Mouse (Mus musculus) kidney, postnatal 0 days (tissue): ENCODE data around the gene Pcyt1a. TPM values are rescaled to one million over a fixed set of nuclear protein-coding genes. Genes with fewer than 3 reads are reported as not detected.

Experiments used
- ATAC-seq: fragments of 200-750 bp; cut with Nextera tagmentation; replicated peaks from 2 replicates; pipeline ENCODE4 v1.8.0; 2017; ENCODE audit warnings: low read depth, moderate number of reproducible peaks, moderate TSS enrichment, moderate library complexity; ENCODE audit not compliant: low FRiP score
- DNase-seq: peaks from one replicate; pipeline ENCODE4 v3.0.0-alpha.2; 2016; ENCODE audit warnings: low spot score
- H3K27ac ChIP-seq: fragments of 300-500 bp; sonication (generic); 2 replicates; pipeline ENCODE4 v1.5.1; 2014; ENCODE audit warnings: mild to moderate bottlenecking
- H3K27me3 ChIP-seq: fragments of 300-500 bp; sonication (generic); 2 replicates; pipeline ENCODE4 v1.6.1; 2014; ENCODE audit warnings: low read length, mixed read lengths; ENCODE audit not compliant: insufficient read depth
- H3K36me3 ChIP-seq: fragments of 300-500 bp; sonication (generic); 2 replicates; pipeline ENCODE4 v1.6.1; 2014; ENCODE audit warnings: low read length, mixed read lengths; ENCODE audit not compliant: insufficient read depth
- H3K4me1 ChIP-seq: fragments of 300-500 bp; sonication (generic); replicated peaks from 2 replicates; pipeline ENCODE4 v1.6.1; 2014; ENCODE audit warnings: antibody characterized with exemption, low read length, mixed read lengths; ENCODE audit not compliant: insufficient read depth
- H3K4me2 ChIP-seq: fragments of 300-500 bp; sonication (generic); 2 replicates; pipeline ENCODE4 v1.6.1; 2014; ENCODE audit warnings: mild to moderate bottlenecking, low read length, moderate library complexity, mixed read lengths
- H3K4me3 ChIP-seq: fragments of 300-500 bp; sonication (generic); replicated peaks from 2 replicates; pipeline ENCODE4 v1.5.1; 2014; ENCODE audit warnings: low read depth, low read length
- H3K9ac ChIP-seq: fragments of 300-500 bp; sonication (generic); 2 replicates; pipeline ENCODE4 v1.6.1; 2014; ENCODE audit warnings: low read depth, low read length
- H3K9me3 ChIP-seq: fragments of 300-500 bp; sonication (generic); replicated peaks from 2 replicates; pipeline ENCODE4 v1.6.1; 2016; ENCODE audit warnings: low read length, inconsistent platforms, mixed read lengths
- CTCF ChIP-seq: IDR thresholded peaks from 2 replicates; pipeline ENCODE4 v1.5.1; 2016; ENCODE audit warnings: antibody characterized with exemption, low read depth, mild to moderate bottlenecking, moderate library complexity
- WGBS: fragments of 180-500 bp; shearing (Covaris S2); extraction: QIAGEN DNeasy Blood & Tissue Kit; methylation state at CpG from one replicate; pipeline ENCODE4 v1.1.7; 2014; 5-methylcytosine and 5-hydroxymethylcytosine counted together
- polyA plus RNA-seq: library from polyadenylated mRNA; unstranded; fragments of >200 nt; fragmentation: Nextera tagmentation; extraction: Ambion mirVana; gene quantifications from 2 replicates; pipeline ENCODE4 v1.2.1, GENCODE M21; 2015

Pcyt1a gene
- polyA plus RNA-seq, 1 experiment from 2014 or later: 30.6 TPM

DNA sequence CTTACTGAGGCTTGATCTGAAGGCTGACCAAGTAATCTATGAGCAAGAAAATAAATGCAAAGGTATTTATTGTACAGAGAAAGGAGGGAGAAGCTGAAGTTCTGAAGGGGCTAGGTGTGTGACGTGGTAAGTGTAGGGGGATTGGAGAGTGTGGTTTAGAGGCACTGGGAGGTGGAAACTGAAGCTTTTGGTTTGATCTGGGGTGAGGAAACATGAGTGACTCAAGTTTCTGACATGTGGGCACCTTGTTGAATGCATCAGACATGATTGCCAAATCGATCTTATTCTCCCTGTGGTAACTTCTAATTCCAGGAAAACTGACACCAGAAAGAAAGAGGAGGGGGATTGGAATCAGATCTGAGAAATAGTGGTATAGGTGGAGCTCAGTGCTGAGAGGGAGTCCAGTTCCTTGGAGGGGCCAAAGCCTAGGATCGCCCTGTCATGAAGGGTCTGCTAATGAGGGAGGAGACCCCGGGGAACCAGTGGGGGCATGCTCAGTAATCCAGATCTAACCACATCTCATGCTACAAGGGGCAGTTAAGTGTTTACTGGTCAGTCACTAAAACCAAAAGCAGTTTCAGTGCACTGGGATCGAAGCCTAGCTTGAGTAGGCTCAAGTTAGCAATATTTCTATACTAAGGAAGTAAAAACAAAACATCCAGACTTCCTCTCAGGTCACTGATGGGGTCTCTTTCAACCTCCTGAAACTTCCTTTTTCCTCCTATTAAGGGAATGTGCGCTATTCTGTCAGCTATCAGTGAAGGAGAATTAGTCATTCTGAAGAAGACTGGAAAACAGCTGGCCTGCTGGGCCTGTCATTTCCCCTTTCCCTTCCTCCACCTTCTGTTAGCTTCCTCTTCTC is 34.8 kb upstream of the Pcyt1a start:
- Histone ChIP-seq H3K27me3 (no peaks in the 10 kb centered on the region), H3K36me3 (0 out of 2 replicates have a peak, but pooled peaks cover 5% of the 10 kb centered on the region), H3K9me3 (no peaks in the 10 kb centered on the region), H3K9ac (no peak overlapping the region), H3K4me1 (no peaks in the 10 kb centered on the region), H3K27ac (no peak overlapping the region; the same call in 1 of the 2 replicates), H3K4me2 (no peak overlapping the region), H3K4me3 (no peak overlapping the region)
- peak; percentile 22 for DNase-seq
- no peak for TF ChIP-seq CTCF
- no peak for ATAC-seq
- WGBS: 47% methylated on average over 6 of the region's 6 CpGs

DNA sequence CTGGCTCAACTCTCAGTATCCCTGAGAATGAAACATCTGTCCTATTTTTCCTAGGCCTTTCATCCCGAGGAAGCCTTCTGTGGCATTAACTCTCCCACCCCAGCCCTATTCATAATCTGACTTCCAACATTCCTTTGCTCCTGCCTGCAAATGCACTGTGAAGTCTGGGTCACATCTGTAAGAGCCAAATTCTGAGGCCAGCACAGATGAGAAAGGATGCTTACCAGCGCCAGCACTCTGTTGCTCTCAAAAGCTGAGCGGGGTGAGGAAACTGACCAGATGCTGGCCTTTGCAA is 34.2 kb upstream of the Pcyt1a start:
- no peak overlapping the region; the same call in 1 of the 2 replicates for H3K27ac ChIP-seq
- no peak overlapping the region for H3K9ac ChIP-seq
- TF ChIP-seq CTCF: no peak
- DNase-seq (no peak), ATAC-seq (no peak)
- H3K4me1 ChIP-seq: no peaks in the 10 kb centered on the region
- 55% methylated on average over 3 of the region's 3 CpGs for WGBS
- H3K27me3 ChIP-seq: no peaks in the 10 kb centered on the region
- no peaks in the 10 kb centered on the region for H3K9me3 ChIP-seq
- H3K4me3 ChIP-seq: no peak overlapping the region
- H3K36me3 ChIP-seq: 0 out of 2 replicates have a peak, but pooled peaks cover 5% of the 10 kb centered on the region
- no peak overlapping the region for H3K4me2 ChIP-seq

- no peak overlapping the region for H3K4me2 ChIP-seq
- 62% methylated on average over 3 of the region's 3 CpGs for WGBS
These were observed 32.5 kb upstream of the Pcyt1a start for GRCm38 (mm10) chr16:32398206-32398605.

GRCm38 (mm10) chr16:32400267-32400666 is 30.5 kb upstream of the Pcyt1a start, which contains the start of gene Tm4sf19:
Gene Tm4sf19, plus strand, starts transcription at chr16:32400506.
- no peaks in the 10 kb centered on the region for H3K36me3 ChIP-seq
- ATAC-seq (no peak), DNase-seq (no peak)
- H3K4me2 ChIP-seq: no peak within 1 kb of the TSS
- H3K4me1 ChIP-seq: no peaks in the 10 kb centered on the region
- no peaks in the 10 kb centered on the region for H3K27me3 ChIP-seq
- H3K4me3 ChIP-seq: no peak within 1 kb of the TSS
- no peak within 1 kb of the TSS for H3K9ac ChIP-seq
- H3K27ac ChIP-seq: no peak within 1 kb of the TSS
- WGBS: 72% methylated on average over 7 of the region's 7 CpGs
- no peak for TF ChIP-seq CTCF
- no peaks in the 10 kb centered on the region for H3K9me3 ChIP-seq

More at GRCm38 (mm10) chr16:32398206-32398605, 32.5 kb upstream of the Pcyt1a start:
- no peaks in the 10 kb centered on the region for H3K4me1 ChIP-seq
- no peak for ATAC-seq
- no peaks in the 10 kb centered on the region for H3K27me3 ChIP-seq
- no peak overlapping the region for H3K27ac ChIP-seq
- no peak for DNase-seq
- H3K36me3 ChIP-seq: 0 out of 2 replicates have a peak, but pooled peaks cover under 1% of the 10 kb centered on the region
- no peak overlapping the region for H3K9ac ChIP-seq
- H3K4me3 ChIP-seq: no peak overlapping the region
- H3K9me3 ChIP-seq: no peaks in the 10 kb centered on the region
- no peak for TF ChIP-seq CTCF

GRCm38 (mm10) chr16:32401335-32401965 is 29.3 kb upstream of the Pcyt1a start:
- no peak for DNase-seq
- no peaks in the 10 kb centered on the region for H3K9me3 ChIP-seq
- no peak for ATAC-seq
- H3K4me1 ChIP-seq: no peaks in the 10 kb centered on the region
- no peak overlapping the region for H3K9ac ChIP-seq
- no peak overlapping the region for H3K4me2 ChIP-seq
- H3K27ac ChIP-seq: no peak overlapping the region
- no peaks in the 10 kb centered on the region for H3K36me3 ChIP-seq
- no peak for TF ChIP-seq CTCF
- 81% methylated on average over 9 of the region's 9 CpGs for WGBS
- no peak overlapping the region for H3K4me3 ChIP-seq
- H3K27me3 ChIP-seq: no peaks in the 10 kb centered on the region

DNA sequence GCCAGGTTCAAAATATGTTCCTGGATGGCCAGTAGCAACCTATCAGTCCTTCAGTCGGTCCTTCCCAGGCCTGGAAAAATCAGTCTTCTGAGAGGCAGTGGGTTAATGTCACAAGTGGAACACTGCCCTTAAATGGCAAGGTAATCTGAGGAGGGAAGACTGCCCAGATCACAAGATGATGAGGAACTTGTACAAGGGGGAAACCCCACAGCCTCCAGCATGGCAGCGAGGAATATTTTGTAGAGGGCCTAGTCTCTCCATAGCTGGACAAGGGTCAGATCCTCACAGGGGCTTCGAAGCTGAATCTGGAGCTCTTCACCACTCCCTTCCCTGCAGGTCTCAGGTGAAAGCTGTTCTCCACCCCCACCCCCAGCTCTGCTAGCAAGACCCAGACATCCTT is 27.9 kb upstream of the Pcyt1a start:
- DNase-seq: no peak
- TF ChIP-seq CTCF: no peak
- 79% methylated on average over 3 of the region's 3 CpGs for WGBS
- Histone ChIP-seq H3K4me2 (no peak overlapping the region), H3K27me3 (no peaks in the 10 kb centered on the region), H3K27ac (no peak overlapping the region), H3K36me3 (no peaks in the 10 kb centered on the region), H3K4me3 (no peak overlapping the region), H3K9ac (no peak overlapping the region), H3K4me1 (no peaks in the 10 kb centered on the region), H3K9me3 (no peaks in the 10 kb centered on the region)
- ATAC-seq: no peak
